8 mouse cellular contexts compared by ENCODE assay signal in genomic region chr5:109795967-109796652, GRCm38 (mm10). TPM values are rescaled to one million over a fixed set of nuclear protein-coding genes. Genes with fewer than 3 reads are reported as not detected.
DNase-seq lines count a peak whose midpoint lies in the region; ATAC-seq lines count a peak whose summit lies in the region.
"Not testable (repeated sequence)": the region's sequence is repeated elsewhere in the genome, so short reads cannot be mapped to it uniquely, and the experiment has no call there.

No protein-coding gene starts in this region.

- H3K27ac ChIP-seq in hindbrain, embryonic 11.5 days (ENCODE audit: low read depth, low read length), result not testable (repeated sequence)
- H3K27ac ChIP-seq in lung, embryonic 16.5 days (ENCODE audit: low read length), result peak overlapping the region; percentile 67

- H3K9me3 ChIP-seq in hindbrain, embryonic 11.5 days (ENCODE audit: control insufficient read depth, low read length); lung, embryonic 16.5 days (ENCODE audit: control insufficient read depth, low read length): not testable (repeated sequence)

- H3K36me3 ChIP-seq in hindbrain, embryonic 11.5 days (ENCODE audit: control insufficient read depth, insufficient read depth, low read length); lung, embryonic 16.5 days (ENCODE audit: control insufficient read depth, insufficient read depth, low read length): not testable (repeated sequence)

- H3K4me3 ChIP-seq in hindbrain, embryonic 11.5 days (ENCODE audit: low read depth, low read length), result peak overlapping the region; percentile 47
- H3K4me3 ChIP-seq in lung, embryonic 16.5 days (ENCODE audit: low read length), result peak overlapping the region; percentile 66

- peak overlapping the region; percentile 50 for H3K9ac ChIP-seq in hindbrain, embryonic 11.5 days (ENCODE audit: low read depth, low read length)
- peak overlapping the region; percentile 74 for H3K9ac ChIP-seq in lung, embryonic 16.5 days (ENCODE audit: low read length)

- peak overlapping the region; percentile 43 for H3K4me2 ChIP-seq in hindbrain, embryonic 11.5 days (replicated peaks; ENCODE audit: low read depth, low read length)
- H3K4me2 ChIP-seq in lung, embryonic 16.5 days (ENCODE audit: low read depth, low read length), result peak overlapping the region; percentile 59

- ATAC-seq in hindbrain, embryonic 11.5 days (ENCODE audit: low FRiP score), result peak; percentile 96
- peak; percentile 96 for ATAC-seq in lung, embryonic 16.5 days (ENCODE audit: low read depth)

- not testable (repeated sequence) for H3K4me1 ChIP-seq in hindbrain, embryonic 11.5 days (replicated peaks; ENCODE audit: control insufficient read depth, insufficient read depth, low read length); lung, embryonic 16.5 days (replicated peaks; ENCODE audit: control insufficient read depth, insufficient read depth, low read length)

- peak; percentile 67 for DNase-seq in Muller cell, postnatal 12 days (ENCODE audit: inconsistent ontology term)
- peak; percentile 56 for DNase-seq in cerebellum, adult 9-11 months
- DNase-seq in frontal cortex, adult 2 months (ENCODE audit: extremely low spot score in 1 of 2, low spot score in 1 of 2), result peak; percentile 7 to 30
- DNase-seq in hindbrain, embryonic 11.5 days (ENCODE audit: low spot score), result peak; percentile 64
- peak; percentile 44 for DNase-seq in layer of hippocampus, adult 9-11 months
- peak; percentile 22 for DNase-seq in ovary, adult 18-20 months (ENCODE audit: low spot score)
- DNase-seq in thymus, postnatal 10 days (ENCODE audit: low spot score in 2 of 2), result peak; percentile 39 to 48

- H3K27me3 ChIP-seq in hindbrain, embryonic 11.5 days (ENCODE audit: control insufficient read depth, insufficient read depth, low read length); lung, embryonic 16.5 days (ENCODE audit: control insufficient read depth, insufficient read depth, low read depth, low read length): not testable (repeated sequence)

- WGBS in hindbrain, embryonic 11.5 days, result 2% methylated on average over 25 of the region's 25 CpGs
- 2% methylated on average over 25 of the region's 25 CpGs for WGBS in lung, embryonic 16.5 days

RNA-seq across cellular contexts. Expression of gene 4930522L14Rik, which starts 44.4 kb away (rescaled TPM):
- 2.1 and 2.6 TPM in 2 replicates for polyA plus RNA-seq in frontal cortex, adult 2 months (2012; rRNA removed)
- polyA plus RNA-seq in hindbrain, embryonic 11.5 days (2014; fragmentation: Nextera tagmentation; extraction: Ambion mirVana), result 6.8 and 8.4 TPM in 2 replicates
- polyA plus RNA-seq in lung, embryonic 16.5 days (2015; fragmentation: Nextera tagmentation; extraction: Ambion mirVana), result 9.6 and 10.6 TPM in 2 replicates
